Mouse (Mus musculus) C2C12 (cell line): ENCODE results near the gene Cfb.

ENCODE experiments used
- CEBPB ChIP-seq: IDR thresholded peaks from one replicate; pipeline ENCODE4 v1.6.1; 2011; ENCODE audit warnings: low read depth, mild to moderate bottlenecking, control low read depth, moderate library complexity
- CTCF ChIP-seq: IDR thresholded peaks from one replicate; pipeline ENCODE4 v1.5.1; 2011; ENCODE audit not compliant: control insufficient read depth, insufficient read depth, insufficient read length
- FOSL1 ChIP-seq: IDR thresholded peaks from one replicate; pipeline ENCODE4 v1.8.0; 2011; ENCODE audit warnings: mild to moderate bottlenecking, low read length; ENCODE audit not compliant: poor library complexity, insufficient read depth, severe bottlenecking
- MAX ChIP-seq: IDR thresholded peaks from one replicate; pipeline ENCODE4 v1.6.1; 2011; ENCODE audit warnings: mild to moderate bottlenecking, control low read depth
- MYOD1 ChIP-seq: IDR thresholded peaks from one replicate; pipeline ENCODE4 v1.6.1; 2011; ENCODE audit warnings: low read depth; ENCODE audit not compliant: control insufficient read depth, insufficient read length
- USF1 ChIP-seq: IDR thresholded peaks from one replicate; pipeline ENCODE4 v1.6.1; 2011; ENCODE audit warnings: low read depth, mild to moderate bottlenecking, control low read depth, moderate library complexity

- TF ChIP-seq CTCF = no peak
- no peak for TF ChIP-seq CEBPB
- no peak for TF ChIP-seq MYOD1
- no peak for TF ChIP-seq USF1
- TF ChIP-seq MAX = no peak
- no peak for TF ChIP-seq FOSL1
Measured at GRCm38 (mm10) chr17:34862416-34863081, at the start of gene Cfb.
